Comparison of ENCODE assay signal across 21 mouse cellular contexts in the genomic region with DNA sequence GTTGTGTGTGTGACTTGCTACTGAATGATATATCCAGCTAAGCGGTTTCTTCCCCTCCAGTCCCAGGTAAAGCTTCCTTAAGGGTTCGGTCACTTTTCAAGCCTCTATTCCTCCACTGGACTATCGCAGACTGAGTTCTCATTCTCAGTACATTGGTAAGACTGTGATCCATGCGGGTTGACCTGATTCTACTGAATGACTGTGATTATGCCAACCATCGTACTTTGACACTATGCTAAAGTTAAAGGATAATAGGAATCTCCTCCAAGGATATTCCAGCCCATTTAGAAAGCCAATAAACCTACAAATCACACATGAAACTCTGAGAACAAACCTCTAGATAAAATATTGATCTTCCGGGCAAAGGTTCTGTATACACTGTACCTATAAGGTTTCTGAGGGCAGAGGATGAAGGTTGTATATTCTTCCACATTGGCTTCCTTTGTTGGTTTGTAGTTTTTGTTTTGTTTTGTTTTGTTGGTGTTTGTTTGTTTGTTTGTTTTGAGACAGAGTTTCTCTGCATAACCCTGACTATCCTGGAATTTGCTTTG.
"Had no signal": no experiment of that assay in that cellular context is flagged by ENCODE, and none has a peak within 500 bp of the region (broad histone marks: within the 10 kb centered on the region; RNA-seq: fewer than 3 reads in every experiment).

No protein-coding gene starts in this region.

- H3K36me3 ChIP-seq: hindbrain, embryonic 15.5 days; liver, embryonic 13.5 days; neural tube, embryonic 12.5 days; neural tube, embryonic 15.5 days; stomach, embryonic 15.5 days had no signal

- H3K4me1 ChIP-seq: hindbrain, embryonic 15.5 days; neural tube, embryonic 12.5 days; neural tube, embryonic 15.5 days; stomach, embryonic 15.5 days had no signal

- H3K27me3 ChIP-seq: hindbrain, embryonic 15.5 days; liver, embryonic 13.5 days; neural tube, embryonic 12.5 days; neural tube, embryonic 15.5 days; stomach, embryonic 15.5 days had no signal

- H3K4me3 ChIP-seq: hindbrain, embryonic 15.5 days; layer of hippocampus, adult 2 months; left cerebral cortex, adult 2 months; liver, embryonic 13.5 days; neural tube, embryonic 12.5 days; neural tube, embryonic 15.5 days; stomach, embryonic 15.5 days had no signal

- H3K9me3 ChIP-seq: hindbrain, embryonic 15.5 days; liver, embryonic 13.5 days; neural tube, embryonic 12.5 days; neural tube, embryonic 15.5 days; stomach, embryonic 15.5 days had no signal

- H3K9ac ChIP-seq: hindbrain, embryonic 15.5 days; liver, embryonic 13.5 days; neural tube, embryonic 12.5 days; neural tube, embryonic 15.5 days; stomach, embryonic 15.5 days had no signal

- H3K4me2 ChIP-seq: hindbrain, embryonic 15.5 days; liver, embryonic 13.5 days; midbrain, embryonic 11.5 days; neural tube, embryonic 12.5 days; neural tube, embryonic 15.5 days; stomach, embryonic 15.5 days had no signal

- DNase-seq: layer of hippocampus, adult 9-11 months; layer of hippocampus, postnatal 36 days; liver, embryonic 13.5 days; lung, adult 2 months; lung, postnatal 14 days; lung, postnatal 4 days; midbrain, embryonic 14.5 days; right cerebral cortex, adult 18-20 months; right cerebral cortex, postnatal 14 days; right cerebral cortex, postnatal 4 days; spleen, adult 18-20 months; thymus, adult 2 months; thymus, postnatal 14 days; thymus, postnatal 4 days had no signal

- H3K27ac ChIP-seq: hindbrain, embryonic 15.5 days; layer of hippocampus, adult 2 months; left cerebral cortex, adult 2 months; liver, embryonic 13.5 days; neural tube, embryonic 12.5 days; neural tube, embryonic 15.5 days; stomach, embryonic 15.5 days had no signal
